Mouse (Mus musculus): ENCODE data around the gene Gsdma2. TPM values are rescaled to one million over a fixed set of nuclear protein-coding genes. Genes with fewer than 3 reads are reported as not detected.

Gsdma2 gene
- total RNA-seq, 1 experiment = not detected

DNA sequence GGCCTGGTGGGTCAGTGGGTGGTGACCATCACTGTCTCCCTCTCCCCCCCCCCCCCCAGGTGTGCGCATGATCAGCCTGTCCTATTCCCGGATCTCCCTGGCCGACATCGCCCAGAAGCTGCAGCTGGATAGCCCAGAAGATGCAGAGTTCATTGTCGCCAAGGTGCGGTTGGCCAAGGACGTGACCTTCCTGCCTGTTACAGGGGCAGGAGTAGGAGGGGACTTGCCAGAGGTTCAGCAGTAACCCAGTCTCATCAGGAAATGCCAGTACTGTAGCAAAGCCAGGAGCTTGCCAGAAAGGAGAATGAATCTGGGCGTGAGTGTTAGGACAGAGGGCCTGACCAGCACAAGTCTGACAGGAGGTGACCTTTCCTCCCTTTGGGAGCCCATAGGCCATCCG lies 47.2 kb downstream of the Gsdma2 start:
- Histone ChIP-seq H3K27ac (ENCODE audit: insufficient read depth, low read depth, low read length, poor library complexity, severe bottlenecking) (no peak overlapping the region), H3K9ac (ENCODE audit: insufficient read depth, low read depth, low read length, poor library complexity, severe bottlenecking) (no peak overlapping the region), H3K9me3 (ENCODE audit: control insufficient read depth, insufficient read depth, low read depth, low read length) (no peaks in the 10 kb centered on the region), H3K36me3 (ENCODE audit: control insufficient read depth, insufficient read depth, low read length, poor library complexity, severe bottlenecking) (peaks cover 62% of the 10 kb centered on the region), H3K4me3 (ENCODE audit: insufficient read depth in 1 of 2, low read depth in 1 of 2, low read length in 2 of 2, poor library complexity in 1 of 2, severe bottlenecking in 1 of 2) (no peak overlapping the region), H3K4me1 (ENCODE audit: control insufficient read depth in 2 of 2, insufficient read depth in 2 of 2, low read length in 2 of 2, poor library complexity in 1 of 2) (peaks cover 4 to 9% of the 10 kb centered on the region in 2 experiments; a peak in 1 of 4 replicates)
- TF ChIP-seq HCFC1 (IDR thresholded peaks at IDR 0.05; ENCODE audit: borderline replicate concordance, insufficient read depth, low read length) (no peak), ZNF384 (IDR thresholded peaks at IDR 0.05; ENCODE audit: low read depth, low read length) (no peak), CHD2 (IDR thresholded peaks at IDR 0.05; ENCODE audit: low read depth, low read length) (no peak), MAFK (IDR thresholded peaks at IDR 0.05; ENCODE audit: insufficient read depth, low read depth, low read length) (no peak), ZC3H11A (IDR thresholded peaks at IDR 0.05; ENCODE audit: borderline replicate concordance, low read depth, low read length) (no peak)
- no peak for DNase-seq (ENCODE audit: low read depth, low spot score)
- in situ Hi-C loops (cut with MboI; ENCODE audit: low sequenced_read_pairs in 2 of 2, unreplicated experiment in 2 of 2) = no loop called here

DNA sequence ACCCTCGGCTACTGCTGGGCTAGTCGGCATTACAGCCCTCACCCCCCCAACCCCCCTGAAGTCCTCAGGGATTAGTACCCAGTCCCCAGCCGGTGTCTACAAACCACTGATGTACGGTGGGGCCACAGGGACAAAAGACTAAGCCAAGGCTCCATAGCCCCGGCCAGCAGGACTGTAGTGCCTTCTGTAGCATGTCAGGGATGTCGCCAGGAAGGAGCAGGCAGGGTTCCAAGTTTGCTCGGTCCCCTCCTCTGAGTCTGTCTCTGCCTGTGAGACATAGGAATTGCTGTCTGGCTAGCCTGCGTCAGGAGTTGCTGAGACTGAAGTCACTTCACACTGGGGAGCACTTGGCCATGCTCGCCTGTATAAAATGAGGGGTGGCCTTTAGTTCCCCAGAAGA lies 47.7 kb downstream of the Gsdma2 start:
- Histone ChIP-seq H3K27ac (ENCODE audit: insufficient read depth, low read depth, low read length, poor library complexity, severe bottlenecking) (no peak overlapping the region), H3K9me3 (ENCODE audit: control insufficient read depth, insufficient read depth, low read depth, low read length) (no peaks in the 10 kb centered on the region), H3K36me3 (ENCODE audit: control insufficient read depth, insufficient read depth, low read length, poor library complexity, severe bottlenecking) (peaks cover 60% of the 10 kb centered on the region), H3K9ac (ENCODE audit: insufficient read depth, low read depth, low read length, poor library complexity, severe bottlenecking) (no peak overlapping the region), H3K4me1 (ENCODE audit: control insufficient read depth in 2 of 2, insufficient read depth in 2 of 2, low read length in 2 of 2, poor library complexity in 1 of 2) (peaks cover 4 to 9% of the 10 kb centered on the region in 2 experiments; a peak in 1 of 4 replicates), H3K4me3 (ENCODE audit: insufficient read depth in 1 of 2, low read depth in 1 of 2, low read length in 2 of 2, poor library complexity in 1 of 2, severe bottlenecking in 1 of 2) (no peak overlapping the region)
- TF ChIP-seq ZC3H11A (IDR thresholded peaks at IDR 0.05; ENCODE audit: borderline replicate concordance, low read depth, low read length) = no peak
- in situ Hi-C loops (cut with MboI; ENCODE audit: low sequenced_read_pairs in 2 of 2, unreplicated experiment in 2 of 2) = no loop called here
- no peak for DNase-seq (ENCODE audit: low read depth, low spot score)

DNA sequence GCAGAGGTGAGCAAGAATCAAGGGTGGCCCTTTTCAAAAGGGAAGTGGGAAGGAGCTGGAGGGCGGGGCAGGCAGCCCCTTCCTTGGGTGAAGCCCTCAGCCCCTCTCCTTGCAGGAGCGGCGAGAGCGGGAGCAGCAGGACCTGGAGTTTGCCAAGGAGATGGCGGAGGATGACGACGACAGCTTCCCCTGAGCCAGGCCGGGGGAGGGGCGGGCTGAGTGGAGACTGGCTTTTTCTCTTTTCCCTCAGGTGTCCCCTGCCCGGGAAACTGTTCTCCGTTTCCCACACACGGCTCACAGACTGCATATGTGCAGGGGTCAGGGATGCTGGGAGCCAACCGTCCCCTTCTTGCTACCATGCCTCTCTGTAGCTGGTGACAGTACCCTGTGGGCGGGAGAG lies 48.8 kb downstream of the Gsdma2 start:
- no peak for DNase-seq (ENCODE audit: low read depth, low spot score)
- H3K36me3 ChIP-seq (ENCODE audit: control insufficient read depth, insufficient read depth, low read length, poor library complexity, severe bottlenecking) = peaks cover 51% of the 10 kb centered on the region

GRCm38 (mm10) chr11:98696454-98697216 lies 50.1 kb downstream of the Gsdma2 start:
- H3K4me3 ChIP-seq (ENCODE audit: insufficient read depth in 1 of 2, low read depth in 1 of 2, low read length in 2 of 2, poor library complexity in 1 of 2, severe bottlenecking in 1 of 2) = no peak overlapping the region
- in situ Hi-C loops (cut with MboI; ENCODE audit: low sequenced_read_pairs in 2 of 2, unreplicated experiment in 2 of 2) = no loop called here
- H3K9me3 ChIP-seq (ENCODE audit: control insufficient read depth, insufficient read depth, low read depth, low read length) = no peaks in the 10 kb centered on the region
- peaks cover 39% of the 10 kb centered on the region for H3K36me3 ChIP-seq (ENCODE audit: control insufficient read depth, insufficient read depth, low read length, poor library complexity, severe bottlenecking)
- no peak for TF ChIP-seq CHD2 (IDR thresholded peaks at IDR 0.05; ENCODE audit: low read depth, low read length)
- no peak for TF ChIP-seq ZC3H11A (IDR thresholded peaks at IDR 0.05; ENCODE audit: borderline replicate concordance, low read depth, low read length)
- no peak overlapping the region for H3K27ac ChIP-seq (ENCODE audit: insufficient read depth, low read depth, low read length, poor library complexity, severe bottlenecking)
- no peak overlapping the region for H3K9ac ChIP-seq (ENCODE audit: insufficient read depth, low read depth, low read length, poor library complexity, severe bottlenecking)
- H3K4me1 ChIP-seq (ENCODE audit: control insufficient read depth in 2 of 2, insufficient read depth in 2 of 2, low read length in 2 of 2, poor library complexity in 1 of 2) = peaks cover 4 to 16% of the 10 kb centered on the region in 2 experiments; a peak in 1 of 4 replicates
- no peak for DNase-seq (ENCODE audit: low read depth, low spot score)

More for the DNA sequence above, 48.8 kb downstream of the Gsdma2 start:
- Histone ChIP-seq H3K9ac (ENCODE audit: insufficient read depth, low read depth, low read length, poor library complexity, severe bottlenecking) (no peak overlapping the region), H3K27ac (ENCODE audit: insufficient read depth, low read depth, low read length, poor library complexity, severe bottlenecking) (no peak overlapping the region), H3K9me3 (ENCODE audit: control insufficient read depth, insufficient read depth, low read depth, low read length) (no peaks in the 10 kb centered on the region), H3K4me3 (ENCODE audit: insufficient read depth in 1 of 2, low read depth in 1 of 2, low read length in 2 of 2, poor library complexity in 1 of 2, severe bottlenecking in 1 of 2) (no peak overlapping the region), H3K4me1 (ENCODE audit: control insufficient read depth in 2 of 2, insufficient read depth in 2 of 2, low read length in 2 of 2, poor library complexity in 1 of 2) (peaks cover 4 to 13% of the 10 kb centered on the region in 2 experiments; a peak in 1 of 4 replicates)
- in situ Hi-C loops (cut with MboI; ENCODE audit: low sequenced_read_pairs in 2 of 2, unreplicated experiment in 2 of 2) = no loop called here
- no peak for TF ChIP-seq MAFK (IDR thresholded peaks at IDR 0.05; ENCODE audit: insufficient read depth, low read depth, low read length)
- TF ChIP-seq CHD2 (IDR thresholded peaks at IDR 0.05; ENCODE audit: low read depth, low read length) = no peak
- no peak for TF ChIP-seq ZC3H11A (IDR thresholded peaks at IDR 0.05; ENCODE audit: borderline replicate concordance, low read depth, low read length)
- TF ChIP-seq ZNF384 (IDR thresholded peaks at IDR 0.05; ENCODE audit: low read depth, low read length) = no peak
- TF ChIP-seq HCFC1 (IDR thresholded peaks at IDR 0.05; ENCODE audit: borderline replicate concordance, insufficient read depth, low read length) = no peak

DNA sequence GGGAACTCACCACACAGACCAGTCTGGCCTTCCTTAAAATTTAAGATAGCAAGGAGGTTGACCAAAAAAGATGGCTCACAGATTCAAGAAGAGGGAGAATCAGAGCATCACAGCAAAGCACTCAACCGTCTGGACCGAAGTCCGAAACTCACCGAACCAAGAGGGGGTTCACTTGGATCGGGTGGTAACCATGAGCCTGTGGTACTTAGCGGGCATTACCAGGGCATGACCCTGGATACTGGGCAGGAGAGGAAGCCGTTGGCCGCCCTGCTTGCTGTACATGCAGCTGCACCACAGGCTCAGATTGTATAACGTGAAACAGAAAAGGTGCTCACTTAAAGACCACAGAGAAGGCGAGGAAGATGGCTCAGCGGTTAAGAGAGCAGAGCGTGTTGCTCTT lies 50.7 kb downstream of the Gsdma2 start:
- H3K36me3 ChIP-seq (ENCODE audit: control insufficient read depth, insufficient read depth, low read length, poor library complexity, severe bottlenecking) = peaks cover 33% of the 10 kb centered on the region
- peaks cover 4 to 16% of the 10 kb centered on the region in 2 experiments; a peak in 1 of 4 replicates for H3K4me1 ChIP-seq (ENCODE audit: control insufficient read depth in 2 of 2, insufficient read depth in 2 of 2, low read length in 2 of 2, poor library complexity in 1 of 2)
- H3K9ac ChIP-seq (ENCODE audit: insufficient read depth, low read depth, low read length, poor library complexity, severe bottlenecking) = no peak overlapping the region
- no peak overlapping the region for H3K4me3 ChIP-seq (ENCODE audit: insufficient read depth in 1 of 2, low read depth in 1 of 2, low read length in 2 of 2, poor library complexity in 1 of 2, severe bottlenecking in 1 of 2)
- TF ChIP-seq ZC3H11A (IDR thresholded peaks at IDR 0.05; ENCODE audit: borderline replicate concordance, low read depth, low read length) (no peak), ZNF384 (IDR thresholded peaks at IDR 0.05; ENCODE audit: low read depth, low read length) (no peak), CHD2 (IDR thresholded peaks at IDR 0.05; ENCODE audit: low read depth, low read length) (no peak), MAFK (IDR thresholded peaks at IDR 0.05; ENCODE audit: insufficient read depth, low read depth, low read length) (no peak)
- no peaks in the 10 kb centered on the region for H3K9me3 ChIP-seq (ENCODE audit: control insufficient read depth, insufficient read depth, low read depth, low read length)
- in situ Hi-C loops (cut with MboI; ENCODE audit: low sequenced_read_pairs in 2 of 2, unreplicated experiment in 2 of 2) = no loop called here
- no peak overlapping the region for H3K27ac ChIP-seq (ENCODE audit: insufficient read depth, low read depth, low read length, poor library complexity, severe bottlenecking)
- DNase-seq (ENCODE audit: low read depth, low spot score) = no peak
